Mouse (Mus musculus) brown adipose tissue, adult 24 weeks (tissue): ENCODE measurements around the gene Ubc. TPM values are rescaled to one million over a fixed set of nuclear protein-coding genes. Genes with fewer than 3 reads are reported as not detected.

Experiments
- polyA plus RNA-seq: library from polyadenylated mRNA; stranded (reverse); fragments of >200 nt; gene quantifications from 2 replicates; pipeline ENCODE4 v1.2.4, GENCODE M21; 2012; ENCODE audit not compliant: missing spikeins, insufficient read depth, insufficient read length

Gene Ubc
- polyA plus RNA-seq, 1 experiment = 692 TPM

Other genes starting within 250 kb of the Ubc start
- 19.5 and 26.5 TPM in 2 replicates for gene Ncor2, start 211.0 kb downstream of the Ubc start, polyA plus RNA-seq
- 18.6 and 30.7 TPM in 2 replicates for gene Scarb1, start 49.1 kb downstream of the Ubc start, polyA plus RNA-seq
- not detected in 2 replicates for gene Gm10382, start 880 bp downstream of the Ubc start, polyA plus RNA-seq
- 5.0 and 16.9 TPM in 2 replicates for gene Dhx37, start 43.9 kb upstream of the Ubc start, polyA plus RNA-seq
- 15.4 and 19.5 TPM in 2 replicates for gene Bri3bp, start 51.4 kb upstream of the Ubc start, polyA plus RNA-seq
- 151 and 265 TPM in 2 replicates for gene Aacs, start 85.6 kb upstream of the Ubc start, polyA plus RNA-seq
- gene Tmem132b, start 141.6 kb upstream of the Ubc start, polyA plus RNA-seq = 0.36 TPM in 1 of 2 replicates, not detected in the other